Mouse (Mus musculus) left cerebral cortex, postnatal 36 days (tissue): ENCODE measurements around the gene Sost. TPM values are rescaled to one million over a fixed set of nuclear protein-coding genes. Genes with fewer than 3 reads are reported as not detected.
"Not testable (repeated sequence)": the region's sequence is repeated elsewhere in the genome, so short reads cannot be mapped to it uniquely, and the experiment has no call there.

Source experiments
- DNase-seq, 2 experiments: peaks; one replicate each; pipeline ENCODE4 v3.0.0; 2021 to 2022; ENCODE audit warnings: low spot score in 2 of 2, mixed read lengths in 1 of 2
- intact Hi-C: fragments of 180-260 bp; cut with DNase I; formaldehyde crosslinking; loops from one replicate; pipeline ENCODE4 v1.15.1; 2025
- total RNA-seq, 2 experiments: library from RNA; stranded (reverse); gene quantifications; 2 replicates each; pipeline ENCODE4 v1.2.3; 2021

The Sost gene
- total RNA-seq: under 1 TPM in 1 of 2 experiments, not detected in 1; 0.15 TPM

DNA sequence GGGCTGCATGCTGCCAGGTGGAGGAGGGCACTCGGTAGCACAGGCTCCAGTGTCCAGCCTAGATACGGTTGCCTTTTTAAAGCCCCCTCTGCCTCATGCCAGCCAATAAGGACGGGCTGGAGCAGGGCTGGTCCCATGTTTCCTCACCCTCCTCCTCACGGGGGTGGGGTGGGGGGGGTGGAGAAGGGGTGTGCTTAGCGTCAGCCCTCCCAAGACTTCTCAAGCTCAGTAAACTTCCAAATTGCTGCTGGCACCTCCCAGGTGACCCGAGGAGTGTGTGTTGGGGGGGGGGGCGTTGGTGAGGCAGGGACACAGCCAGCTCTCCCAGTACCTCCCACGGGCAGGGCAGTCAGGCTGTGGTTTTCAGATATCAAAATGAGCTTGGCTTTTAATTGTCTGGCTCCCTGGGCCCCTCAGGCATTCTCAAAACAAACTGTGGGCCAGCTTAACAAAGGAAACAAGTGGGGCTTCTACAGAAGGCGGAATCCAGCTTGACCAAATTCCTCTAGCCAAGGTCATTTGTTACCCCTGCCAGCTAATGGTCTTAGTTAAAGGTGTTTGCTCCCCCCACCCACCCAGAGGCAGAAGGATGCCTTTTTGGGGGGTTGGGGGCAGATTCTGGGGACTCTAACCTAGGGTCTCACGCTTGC is at the start of gene Sost:
Sost (minus strand) TSS at position 51 of the 650 bp plus-strand sequence.
- no peak for DNase-seq
- intact Hi-C loops: loop anchor here (5.0 kb wide), 1 partner anchor 155 kb away; no protein-coding TSS in a partner anchor

DNA sequence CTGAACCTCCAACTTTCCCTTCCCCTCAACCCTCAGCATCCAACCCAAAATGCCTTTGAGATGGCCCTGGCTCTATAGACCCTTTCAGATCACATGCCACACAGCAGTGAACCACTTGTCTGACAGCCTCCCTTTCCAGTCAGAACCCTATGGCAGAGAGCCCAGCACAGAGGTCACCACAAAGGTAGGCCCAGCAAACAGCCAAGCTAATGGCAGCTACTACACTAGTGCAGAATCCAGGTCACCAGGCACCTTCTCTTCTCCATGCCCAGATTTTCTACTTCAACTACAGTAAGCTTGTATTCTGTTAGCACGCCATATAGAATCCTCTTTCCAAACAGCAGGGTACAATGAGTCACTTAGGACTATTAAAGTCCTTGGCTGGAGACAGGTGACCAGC is 49.3 kb upstream of the Sost start:
- no peak for DNase-seq
- intact Hi-C loops: no loop called here

DNA sequence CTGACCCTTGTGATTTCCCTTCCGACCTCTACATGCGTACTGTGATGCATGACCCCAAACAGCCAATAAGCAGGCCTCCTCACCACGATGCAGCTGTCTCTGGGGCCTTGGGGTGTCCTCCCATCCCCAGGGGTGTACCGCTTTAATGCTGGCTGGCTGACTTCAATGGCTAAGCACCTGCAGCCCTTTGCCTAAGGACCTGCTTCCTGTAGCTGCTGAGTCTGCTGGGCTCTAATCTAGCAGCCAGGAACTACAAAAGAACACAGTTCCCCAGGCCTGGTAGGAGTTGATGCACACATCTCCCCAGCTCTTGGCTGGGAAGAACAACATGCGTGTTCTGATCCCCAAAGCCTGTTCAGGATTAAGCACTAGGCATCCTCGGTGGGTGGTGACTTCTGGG is 48.7 kb upstream of the Sost start:
- no peak for DNase-seq
- intact Hi-C loops: no loop called here

DNA sequence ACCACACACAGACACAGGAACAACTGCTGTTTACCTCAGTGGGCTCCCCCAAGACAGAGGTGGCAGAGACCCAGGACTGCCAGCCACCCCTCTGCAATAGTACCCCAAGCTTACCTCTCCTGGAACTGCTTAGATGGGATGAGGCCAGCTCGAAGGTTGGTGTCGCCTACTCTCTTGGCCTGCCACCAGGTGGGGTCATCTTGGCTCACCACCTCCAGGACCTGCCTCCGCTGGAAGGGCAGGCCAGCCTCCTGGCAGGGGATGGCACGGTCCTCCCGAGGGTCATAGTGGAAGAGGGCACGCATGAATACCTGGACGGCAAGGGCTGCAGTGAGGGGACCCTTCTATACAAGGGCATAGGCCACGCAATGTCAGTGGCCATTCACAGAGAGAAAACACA is 46.4 kb upstream of the Sost start:
- intact Hi-C loops: no loop called here
- no peak for DNase-seq

DNA sequence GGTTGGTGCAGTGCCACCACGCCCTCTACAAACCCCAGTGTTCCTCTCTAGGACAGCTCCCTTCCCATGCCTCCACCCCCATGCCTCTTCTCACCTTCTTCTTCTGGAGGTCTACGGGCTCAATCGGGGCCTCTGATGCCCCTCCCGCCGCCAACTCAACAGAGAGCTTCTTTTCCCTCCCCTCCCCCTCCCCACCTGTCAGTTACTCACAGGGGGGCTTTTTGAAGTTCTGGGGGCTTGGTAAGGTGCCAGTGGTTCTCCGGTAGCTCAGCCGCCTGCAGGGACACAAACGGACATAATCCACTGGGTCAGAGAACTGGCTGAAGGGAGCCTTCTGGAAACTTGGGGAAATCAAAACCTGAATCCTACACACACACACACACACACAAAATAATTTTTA is 44.7 kb upstream of the Sost start:
- intact Hi-C loops: no loop called here
- no peak for DNase-seq

DNA sequence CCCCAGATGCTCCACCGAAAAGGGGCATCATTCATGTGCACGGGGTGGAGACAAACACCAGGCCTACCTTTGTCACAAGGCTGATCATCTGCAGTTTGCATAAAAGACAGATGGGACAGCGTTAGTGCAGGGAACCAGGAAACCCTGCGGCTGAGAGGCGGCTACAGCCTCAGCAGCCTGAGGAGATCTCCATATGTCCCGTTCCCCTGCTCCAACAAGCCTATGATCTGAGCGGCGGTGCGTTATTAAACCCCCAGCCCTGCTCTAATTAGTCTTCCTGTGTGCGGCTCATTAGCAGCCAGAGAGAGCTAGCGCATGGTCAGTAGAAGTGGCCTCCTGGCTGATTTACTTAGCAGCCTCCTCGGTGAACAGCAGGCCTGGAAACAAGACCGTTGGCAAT is 43.3 kb upstream of the Sost start:
- DNase-seq: peak in 1 of 2 experiments; percentile 45
- intact Hi-C loops: no loop called here

DNA sequence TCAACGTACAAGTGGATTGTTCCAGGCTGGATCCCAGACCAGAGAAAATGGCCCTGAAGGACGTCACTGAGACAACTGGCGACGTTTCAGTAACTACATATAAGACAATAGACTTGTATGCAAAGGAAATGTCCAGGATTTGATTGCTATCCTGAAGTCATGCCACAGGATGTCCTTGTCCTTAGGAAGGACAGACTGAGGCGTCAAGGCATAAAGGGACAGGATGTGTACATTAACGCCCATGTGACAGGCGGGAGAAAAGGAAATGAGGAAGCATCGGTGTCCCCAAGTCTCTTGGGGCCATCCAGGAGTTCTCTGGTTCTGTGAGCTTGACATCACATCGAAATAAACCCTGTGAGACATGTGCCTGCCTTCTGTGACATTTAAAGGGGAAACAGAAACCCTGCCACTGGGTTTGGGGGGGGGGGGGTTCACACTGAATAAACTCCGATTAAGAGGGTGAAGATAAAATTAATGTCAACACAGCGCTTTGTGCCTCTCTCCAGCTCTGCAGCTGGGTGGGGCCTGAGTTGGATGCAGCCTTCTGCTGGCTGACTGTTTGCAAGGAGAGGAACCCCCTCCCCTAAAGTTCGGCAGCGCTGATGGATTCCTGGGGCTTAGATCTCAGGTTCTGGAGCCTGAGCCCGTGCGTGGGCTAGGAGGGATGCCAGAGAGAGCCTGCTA is 42.3 kb upstream of the Sost start:
- no peak for DNase-seq
- intact Hi-C loops: no loop called here

DNA sequence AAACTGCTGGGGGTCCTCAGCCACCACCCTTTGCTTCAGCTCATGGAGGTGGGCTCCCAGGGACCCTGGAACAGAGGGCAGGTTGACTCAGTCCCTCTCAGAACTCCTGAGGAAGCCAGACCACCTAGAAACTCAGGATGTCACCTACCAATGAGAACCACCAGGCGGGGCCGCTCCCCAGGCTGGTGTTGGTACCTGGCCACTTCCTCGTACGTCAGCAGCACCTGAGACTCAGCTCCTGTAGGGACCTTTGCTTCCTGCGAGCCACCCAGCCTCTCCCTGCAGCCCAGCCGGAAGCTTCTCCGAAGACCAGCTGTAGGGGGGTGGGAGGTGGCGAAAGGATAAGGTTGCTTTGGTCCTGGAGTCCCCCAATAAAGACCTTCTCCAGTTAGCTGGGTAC is 41.6 kb upstream of the Sost start:
- no peak for DNase-seq
- intact Hi-C loops: no loop called here

DNA sequence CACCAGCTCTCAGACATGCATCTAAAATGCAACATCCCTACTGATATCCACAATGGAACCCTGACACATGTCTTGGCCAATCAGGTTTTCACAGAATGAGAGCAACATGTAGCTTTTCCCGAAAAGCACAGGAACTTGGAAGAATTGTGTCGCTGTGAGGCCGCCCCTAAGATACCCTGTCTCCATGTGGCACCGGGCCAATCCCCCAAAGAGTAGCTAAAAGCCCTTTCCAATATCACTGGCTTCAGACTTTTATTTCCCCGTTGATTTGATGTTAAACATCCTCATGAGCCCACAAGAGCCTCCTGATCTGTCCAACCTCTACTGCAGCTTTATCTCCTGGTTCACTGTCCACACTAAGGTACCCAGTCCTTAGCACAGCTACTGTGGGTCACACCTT is 39.9 kb upstream of the Sost start:
- no peak for DNase-seq
- intact Hi-C loops: no loop called here

DNA sequence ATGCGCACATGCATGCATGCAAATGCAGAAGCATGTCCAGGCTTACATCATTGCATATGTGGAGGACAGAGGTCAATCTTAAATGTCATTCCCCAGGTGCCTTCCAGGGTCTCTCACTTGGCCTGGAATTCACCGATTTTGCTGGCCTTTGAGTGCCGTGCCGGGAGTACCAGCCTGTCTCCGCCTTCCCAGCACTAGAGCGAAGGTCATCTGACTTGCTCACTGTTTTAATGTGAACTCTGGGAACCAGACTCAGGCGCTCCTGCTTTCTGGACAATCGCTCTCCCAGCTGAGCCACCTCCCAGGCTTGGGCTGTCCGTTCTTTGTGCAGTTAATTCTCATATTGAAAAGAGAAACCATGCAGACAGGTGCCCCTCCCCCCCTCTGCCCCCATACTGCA is 39.5 kb upstream of the Sost start:
- intact Hi-C loops: no loop called here
- no peak for DNase-seq

DNA sequence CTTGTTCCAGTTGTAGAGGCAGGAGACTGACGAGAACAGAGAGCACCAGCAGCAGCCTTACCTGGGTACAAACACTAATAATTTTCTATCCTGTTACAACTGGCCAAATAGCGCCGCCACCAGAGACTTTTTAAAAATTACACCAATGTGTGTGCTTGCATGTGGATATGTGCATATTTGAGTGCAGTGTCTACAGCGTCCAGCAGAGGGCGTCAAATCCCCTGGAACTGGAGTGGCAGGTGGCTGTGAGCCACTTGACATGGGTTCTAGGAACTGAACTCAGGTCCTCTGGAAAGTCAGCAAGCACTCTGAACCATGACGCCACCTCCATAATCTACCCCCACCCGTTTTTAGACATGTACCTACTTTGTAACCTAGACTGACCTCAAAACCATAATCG is 37.4 kb upstream of the Sost start:
- DNase-seq: no peak
- intact Hi-C loops: no loop called here

DNA sequence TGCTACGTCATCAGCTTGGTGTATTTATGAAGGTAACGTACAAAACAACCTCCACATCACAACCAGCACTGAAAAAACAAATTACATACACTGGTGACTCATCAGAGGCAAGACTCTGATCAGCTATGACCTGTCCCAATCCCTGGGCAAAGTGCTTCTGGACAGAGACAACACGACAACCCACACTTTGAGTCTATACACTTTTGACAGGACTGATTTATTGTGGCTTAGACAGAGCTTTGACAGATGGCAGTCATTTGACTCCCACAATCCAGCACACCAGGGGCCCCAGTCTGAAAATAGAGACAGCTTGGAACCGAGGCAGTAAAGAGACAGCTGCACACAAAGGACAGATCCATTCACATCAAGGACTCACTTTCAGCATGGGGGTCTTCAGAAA is 32.7 kb upstream of the Sost start:
- intact Hi-C loops: no loop called here
- no peak for DNase-seq

DNA sequence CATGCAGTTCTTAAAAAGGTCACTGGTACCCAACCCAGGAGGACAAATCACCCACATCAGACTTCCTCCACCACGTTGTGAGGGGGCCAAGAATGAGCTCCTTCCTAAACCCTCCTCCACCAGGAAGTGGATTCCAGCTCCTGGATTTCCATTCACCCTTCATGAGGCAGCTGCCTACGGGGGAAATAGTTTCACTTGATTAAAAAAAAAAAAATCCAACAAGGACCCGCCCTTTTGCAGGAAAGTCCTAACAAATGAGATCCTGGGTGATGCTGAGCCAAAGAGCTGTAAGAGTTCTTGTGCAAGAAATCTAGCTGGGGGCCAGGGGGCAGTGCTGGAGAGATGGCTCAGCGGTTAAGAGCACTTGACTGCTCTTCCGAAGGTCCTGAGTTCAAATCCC is 31.4 kb upstream of the Sost start:
- intact Hi-C loops: no loop called here
- DNase-seq: no peak

DNA sequence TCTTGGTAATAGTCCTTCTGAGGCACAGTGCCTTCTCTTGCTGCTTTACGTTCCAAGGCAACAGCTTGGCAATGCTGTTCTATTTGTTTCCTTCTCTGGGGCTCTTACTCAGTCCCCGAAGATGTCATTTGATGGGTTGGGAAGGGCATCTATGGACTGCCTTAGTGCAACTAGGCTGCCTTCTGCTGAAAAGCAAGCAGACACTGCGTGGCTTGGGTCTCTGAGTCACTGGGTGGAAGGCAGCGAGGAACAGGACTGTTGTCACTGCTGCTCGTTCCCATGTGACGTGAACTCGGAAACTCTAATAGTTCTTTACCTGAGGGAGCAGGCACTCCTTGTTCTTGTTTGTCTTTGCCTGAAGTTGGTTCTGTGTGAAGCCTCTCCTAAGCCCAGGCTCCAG is 29.1 kb upstream of the Sost start:
- intact Hi-C loops: no loop called here
- DNase-seq: no peak

DNA sequence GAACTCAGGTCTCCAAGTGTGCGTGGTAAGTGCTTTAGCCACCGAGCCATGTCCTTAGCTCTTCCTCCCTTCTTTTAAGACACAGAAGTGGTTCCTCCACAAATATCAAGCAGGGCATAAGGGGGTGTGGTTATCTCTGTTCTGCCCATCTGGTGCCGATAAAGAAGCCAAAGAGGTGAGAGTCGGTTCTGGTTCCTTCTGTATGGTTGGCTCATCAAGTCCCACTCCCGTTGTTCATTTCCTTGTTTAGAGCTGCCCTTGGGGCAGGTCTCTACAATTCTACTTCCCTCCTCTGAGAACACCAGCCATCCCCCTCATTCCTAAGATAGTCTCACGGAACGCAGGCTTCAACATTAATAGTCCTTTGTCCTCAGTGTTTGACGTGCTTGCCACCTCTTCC is 27.3 kb upstream of the Sost start:
- intact Hi-C loops: no loop called here
- DNase-seq: no peak

DNA sequence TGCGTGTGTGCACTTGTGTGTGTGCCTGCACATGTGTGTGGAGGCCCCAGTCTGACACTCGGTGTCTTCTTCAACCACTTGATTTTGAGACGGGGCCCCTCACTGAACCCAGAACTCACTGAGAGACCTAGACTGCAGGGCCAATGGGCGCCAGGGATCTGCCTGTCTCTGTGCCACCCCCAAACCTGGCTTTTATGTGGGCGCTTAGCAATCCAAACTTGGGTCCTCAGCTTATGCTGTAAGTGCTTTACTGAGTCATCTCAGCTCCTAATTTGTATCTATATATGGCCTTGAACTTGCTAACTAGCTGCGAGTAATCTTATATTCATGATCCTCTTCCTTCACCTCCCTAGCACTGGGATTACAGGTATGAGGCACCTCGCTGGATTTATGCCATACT is 25.6 kb upstream of the Sost start:
- DNase-seq: peak; percentile 55 to 63
- intact Hi-C loops: loop anchor here (2.0 kb wide), 1 partner anchor 34 kb away; no protein-coding TSS in a partner anchor

DNA sequence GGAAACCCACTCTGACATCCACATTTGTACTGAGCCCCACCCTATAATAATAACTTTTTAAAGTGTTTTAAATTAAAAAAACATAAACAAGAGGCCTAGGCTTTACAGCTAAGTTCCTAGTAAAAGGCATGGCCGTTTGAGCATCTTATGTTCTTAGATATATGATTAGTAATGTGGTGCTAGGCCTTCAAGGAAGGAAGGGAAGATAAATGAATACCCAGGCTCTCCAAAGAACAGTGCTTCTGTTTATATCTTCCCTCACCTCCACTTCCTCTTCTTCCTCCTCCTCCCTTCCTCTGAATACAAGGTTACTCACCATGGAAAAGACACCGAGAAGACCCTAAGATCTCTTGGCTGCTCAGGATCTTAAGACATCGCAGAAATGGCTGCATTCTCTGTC is 25.0 kb upstream of the Sost start:
- no peak for DNase-seq
- intact Hi-C loops: loop anchor here (2.0 kb wide), 1 partner anchor 35 kb away; no protein-coding TSS in a partner anchor

DNA sequence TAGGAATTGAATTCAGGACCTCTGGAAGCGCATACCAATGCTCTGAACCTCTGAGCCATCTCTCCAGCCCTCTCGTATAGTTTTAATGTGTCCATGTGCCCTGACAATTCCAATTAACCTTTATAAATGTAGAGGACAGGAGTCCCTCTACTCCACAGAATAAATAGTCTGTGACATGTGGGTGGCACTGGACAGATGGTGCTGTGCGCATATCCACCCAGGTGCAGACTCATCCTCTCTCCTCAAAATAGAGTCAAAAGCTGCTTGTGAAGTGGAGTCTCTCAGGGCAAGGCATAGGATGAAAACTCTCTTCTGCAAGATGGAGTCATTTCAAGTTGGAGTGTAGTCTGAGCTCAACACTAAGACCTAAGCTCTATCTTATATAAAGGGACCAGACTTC is 23.4 kb upstream of the Sost start:
- peak; percentile 67 to 76 for DNase-seq
- intact Hi-C loops: no loop called here

DNA sequence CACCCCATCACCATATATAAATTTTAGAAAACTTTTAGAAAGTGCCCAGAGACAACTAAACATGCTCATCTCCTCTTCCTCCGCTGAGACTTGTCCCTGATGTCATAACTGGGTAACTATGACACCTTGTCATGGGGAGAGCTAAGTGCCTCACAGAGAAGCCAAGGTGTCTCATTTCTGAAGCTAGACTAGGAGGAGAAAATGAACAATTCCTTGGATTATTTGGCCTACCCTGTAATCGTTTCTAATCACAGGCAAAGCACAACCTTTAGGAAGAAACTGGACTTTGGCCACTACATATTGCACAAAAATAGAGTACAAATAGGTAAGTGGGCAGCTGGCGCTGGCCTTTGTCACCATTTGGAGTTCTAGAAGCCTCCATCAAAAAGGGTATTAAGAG is 20.1 kb upstream of the Sost start, which contains the start of gene Dusp3:
Dusp3 (minus strand) TSS at position 101 of the 400 bp plus-strand sequence.
- DNase-seq: no peak
- intact Hi-C loops: loop anchor here (1.0 to 2.0 kb wide), 3 partner anchors 53 to 154 kb away; no protein-coding TSS in a partner anchor

DNA sequence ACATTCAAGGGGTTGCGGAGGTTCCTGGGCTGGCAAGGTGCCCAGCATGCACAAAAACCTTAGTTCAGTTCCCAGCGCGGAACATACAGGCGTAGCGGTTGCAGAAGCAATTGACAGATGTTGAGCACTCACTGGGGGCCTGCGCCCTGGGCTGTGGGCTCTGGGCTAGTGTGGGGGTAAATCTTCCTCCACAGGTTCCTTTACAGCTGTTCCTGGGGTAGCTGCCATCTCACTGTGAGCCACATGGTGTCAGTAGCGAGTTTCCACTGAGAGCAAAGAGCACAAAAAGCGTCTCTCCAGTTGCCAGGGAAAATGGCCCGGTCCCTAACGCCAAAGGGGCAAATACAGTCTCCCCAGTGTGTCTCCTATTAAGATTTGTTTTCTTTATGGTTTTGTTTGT is 19.2 kb upstream of the Sost start:
- DNase-seq: peak; percentile 81 to 85
- intact Hi-C loops: loop anchor here (1.0 to 2.0 kb wide), 3 partner anchors 54 to 155 kb away; no protein-coding TSS in a partner anchor

DNA sequence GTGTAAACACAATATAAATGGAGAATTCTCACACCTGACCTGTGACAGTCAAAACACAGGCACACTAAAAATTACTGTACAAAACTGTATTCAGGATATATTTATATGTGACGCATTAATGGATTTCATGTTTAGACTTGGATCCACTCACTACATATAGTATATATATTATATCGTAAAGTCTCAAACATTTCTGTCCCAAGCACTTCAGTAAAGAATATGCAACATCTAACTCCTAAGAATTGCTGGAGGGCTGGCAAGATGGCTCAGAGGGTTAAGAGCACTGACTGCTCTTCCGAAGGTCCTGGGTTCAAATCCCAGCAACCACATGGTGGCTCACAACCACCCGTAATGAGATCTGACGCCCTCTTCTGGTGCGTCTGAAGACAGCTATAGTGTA is 18.6 kb upstream of the Sost start:
- DNase-seq, intact Hi-C loops: not testable (repeated sequence)
